Mouse (Mus musculus): Measurements from ENCODE around the gene Pim2. TPM values are rescaled to one million over a fixed set of nuclear protein-coding genes. Genes with fewer than 3 reads are reported as not detected.

The Pim2 gene
- 4.7 and 5.1 TPM in 2 replicates for polyA plus RNA-seq (2015; fragmentation: Nextera tagmentation; extraction: Ambion mirVana)

DNA sequence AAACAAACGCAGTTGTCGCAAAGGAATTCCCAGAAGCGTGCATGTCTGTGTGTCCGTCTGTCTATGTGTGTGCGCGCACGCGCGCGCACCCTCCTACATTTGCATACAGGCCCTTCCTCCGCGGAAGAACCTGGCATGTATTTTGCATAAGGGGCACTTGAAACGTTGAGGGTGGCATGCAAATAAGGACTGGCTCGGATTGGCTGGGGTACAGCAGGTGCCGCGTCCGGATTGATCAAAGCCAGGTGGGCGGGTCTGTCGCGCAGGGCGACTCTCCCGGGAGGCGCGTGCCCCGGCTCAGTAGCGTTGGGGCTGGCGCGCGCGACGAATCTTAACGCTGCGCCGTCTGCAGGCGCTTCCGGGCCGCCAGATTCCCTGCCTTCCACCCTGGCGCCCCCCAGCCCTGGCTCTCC, at the start of gene Pim2:
Gene Pim2, plus strand, starts transcription at position 256 of the 413 bp plus-strand sequence.

DNA sequence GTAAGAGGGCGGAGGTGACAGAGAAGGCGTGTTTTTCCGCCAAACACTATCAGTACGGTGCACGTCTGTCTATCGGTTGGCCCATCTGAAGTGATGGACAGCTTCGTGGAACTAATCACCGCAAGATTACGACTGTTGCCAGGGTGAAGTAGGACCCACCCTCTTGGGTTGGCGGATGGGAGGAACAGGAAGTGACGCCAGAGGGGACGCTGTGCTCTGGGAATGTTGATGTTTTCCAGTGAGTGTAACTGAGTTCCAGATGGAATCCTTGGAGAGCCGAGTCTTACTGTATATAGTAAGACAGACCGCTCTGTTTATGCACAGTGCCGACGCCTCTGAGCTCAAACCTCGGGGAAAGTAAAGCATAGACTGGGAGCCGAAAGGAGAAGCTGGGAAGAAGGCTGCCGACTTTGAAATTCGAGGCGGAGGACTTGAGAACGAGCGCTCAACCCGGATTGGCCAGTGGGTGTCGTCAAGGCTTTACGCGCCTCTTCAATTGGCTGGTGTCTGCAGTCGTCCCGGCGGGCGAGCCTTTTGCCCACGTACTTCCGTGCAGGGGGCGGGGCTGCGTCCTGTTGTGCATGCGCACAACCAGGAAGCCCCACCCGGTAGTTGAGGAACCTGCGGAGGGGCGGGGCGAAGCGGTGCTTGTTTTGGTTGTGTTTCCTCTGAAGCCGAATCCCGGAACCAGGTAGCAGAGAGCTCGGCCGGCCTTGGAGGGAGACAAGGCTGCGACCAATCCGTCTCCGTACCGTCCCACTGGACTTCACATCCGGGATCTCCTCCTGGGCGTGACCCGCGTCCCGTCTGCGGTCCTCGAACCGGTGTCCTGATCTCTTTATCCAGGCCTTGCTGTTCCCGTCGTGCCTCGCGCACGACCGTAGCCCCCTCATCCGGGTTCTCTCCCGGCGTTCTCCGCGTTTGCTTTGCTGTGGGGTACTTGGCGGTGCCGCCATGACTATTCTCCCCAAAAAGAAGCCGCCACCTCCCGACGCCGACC, 36.6 kb upstream of the Pim2 start, which contains the start of gene Otud5:
Gene Otud5, plus strand, starts transcription at position 202 of the 1,000 bp plus-strand sequence.

DNA sequence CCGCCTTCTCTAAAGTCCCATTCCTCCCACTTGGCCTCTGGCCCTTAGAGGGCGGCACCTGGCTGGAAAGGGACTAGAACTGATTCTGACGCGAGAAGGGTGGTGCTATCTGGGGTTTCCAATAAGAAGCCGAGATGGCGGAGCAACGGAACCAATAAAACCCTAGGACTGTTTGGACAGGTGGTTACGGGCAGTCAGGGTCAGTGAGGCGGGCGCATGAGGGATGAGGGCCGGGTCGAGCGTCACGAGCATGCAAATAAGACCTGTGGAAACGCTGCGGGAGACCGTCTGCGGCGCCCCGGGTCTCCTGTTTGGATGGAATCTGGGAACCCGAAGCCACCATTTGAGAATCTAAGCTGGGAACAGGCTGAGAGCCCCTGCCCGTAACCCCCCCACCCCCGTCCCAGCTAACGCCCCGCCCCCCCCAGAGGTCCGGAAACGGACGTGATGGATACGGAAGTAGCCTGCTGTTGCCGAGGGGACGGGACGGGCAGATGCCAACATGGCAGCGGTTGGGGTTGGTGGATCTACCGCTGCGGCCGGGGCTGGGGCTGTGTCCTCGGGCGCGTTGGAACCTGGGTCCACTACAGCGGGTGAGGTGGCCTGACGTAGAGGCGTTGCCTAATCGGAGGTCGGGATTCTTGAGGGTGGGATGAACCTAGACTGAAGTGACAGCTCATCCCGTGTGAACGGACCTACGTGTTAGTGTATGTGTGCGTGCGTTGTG, 5.9 kb downstream of the Pim2 start, which contains the start of gene Slc35a2:
Gene Slc35a2, plus strand, starts transcription at position 188 of the 727 bp plus-strand sequence.

DNA sequence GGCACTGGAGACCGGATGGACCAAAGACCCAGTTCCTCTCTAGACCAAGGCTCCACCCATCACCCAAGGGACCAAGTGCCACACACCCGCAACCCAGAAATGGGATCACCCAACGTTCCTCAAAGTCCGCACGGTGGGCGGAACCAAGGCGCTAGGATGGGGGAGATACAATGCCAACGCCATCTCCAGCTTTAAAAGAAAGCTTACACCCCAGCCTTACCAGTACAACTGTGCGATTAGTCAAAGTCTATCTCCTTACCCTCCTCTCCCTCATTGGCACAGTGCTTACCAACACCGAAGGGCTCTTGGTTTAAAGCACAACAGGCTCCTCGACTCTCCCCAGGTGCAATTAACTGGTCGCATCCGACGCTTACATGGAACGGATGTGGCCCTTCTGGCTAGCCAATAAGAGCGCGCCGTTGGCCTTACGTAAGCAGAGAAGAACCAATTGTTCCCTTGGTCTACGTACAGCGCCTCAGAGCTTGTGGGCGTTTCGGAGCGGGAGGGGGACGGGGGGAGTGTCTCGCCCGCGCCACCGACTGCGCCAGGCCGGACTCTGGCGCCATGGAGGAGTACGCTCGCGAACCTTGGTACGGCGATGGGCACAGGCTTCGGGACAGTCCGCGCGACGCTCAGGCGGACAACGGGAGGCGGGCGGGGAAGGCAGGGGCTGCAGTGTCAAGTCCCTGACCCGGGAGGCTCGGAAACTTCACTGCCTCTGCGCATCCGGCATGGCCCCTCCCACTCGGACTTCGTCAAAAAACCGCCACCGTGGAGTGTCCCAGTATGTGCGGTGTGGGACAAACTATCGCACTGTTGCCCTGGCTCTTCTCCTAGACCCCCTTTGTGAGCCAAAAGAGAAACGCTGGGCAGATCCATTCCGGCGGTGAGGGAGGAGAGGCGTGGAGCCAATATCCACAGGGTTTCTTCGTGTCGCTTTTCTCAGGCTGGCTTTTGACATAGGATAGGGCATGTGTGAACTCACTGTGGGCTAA, 21.1 kb downstream of the Pim2 start, which contains the start of the genes Pqbp1 and Timm17b:
Gene Pqbp1, minus strand, starts transcription at position 390 of the 995 bp plus-strand sequence.
Gene Timm17b, plus strand, starts transcription at position 478 of the 995 bp plus-strand sequence.

DNA sequence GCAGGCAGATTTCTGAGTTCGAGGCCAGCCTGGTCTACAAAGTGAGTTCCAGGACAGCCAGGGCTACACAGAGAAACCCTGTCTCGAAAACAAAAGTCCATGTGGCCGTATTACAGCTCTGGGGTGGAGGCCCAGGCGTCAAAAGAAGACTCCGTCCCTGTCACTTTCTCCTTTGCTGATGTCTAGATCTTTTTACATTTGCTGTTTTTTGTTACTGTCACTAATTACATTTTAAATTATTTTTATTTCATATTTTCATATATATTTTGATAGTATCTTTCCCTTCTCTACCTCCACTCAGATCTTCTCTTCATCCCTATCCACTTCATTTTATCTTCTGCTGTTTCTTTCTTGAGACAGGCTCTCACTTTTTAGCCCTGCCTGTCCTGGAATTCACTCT, 29.7 kb downstream of the Pim2 start, which contains the start of gene Gm10491:
Gene Gm10491, minus strand, starts transcription at position 101 of the 400 bp plus-strand sequence.

DNA sequence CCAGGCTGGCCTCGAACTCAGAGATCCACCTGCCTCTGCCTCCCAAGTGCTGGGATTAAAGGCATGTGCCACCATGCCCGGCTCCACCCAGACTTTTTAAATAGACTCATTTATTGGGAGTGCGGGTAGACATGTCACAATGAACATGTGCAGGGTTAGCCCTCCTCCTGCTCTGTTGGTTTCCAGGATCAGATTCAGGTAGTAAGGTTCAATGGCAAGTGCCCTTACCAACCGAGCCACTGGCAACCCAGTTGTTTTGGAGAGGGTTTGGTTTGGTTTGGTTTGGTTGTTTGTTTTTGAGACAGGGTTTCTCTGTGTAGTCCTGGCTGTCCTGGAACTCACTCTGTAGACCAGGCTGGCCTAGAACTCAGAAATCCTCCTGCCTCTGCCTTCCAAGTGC, 31.2 kb downstream of the Pim2 start, which contains the start of gene Gm10490:
Gene Gm10490, plus strand, starts transcription at position 301 of the 400 bp plus-strand sequence.

DNA sequence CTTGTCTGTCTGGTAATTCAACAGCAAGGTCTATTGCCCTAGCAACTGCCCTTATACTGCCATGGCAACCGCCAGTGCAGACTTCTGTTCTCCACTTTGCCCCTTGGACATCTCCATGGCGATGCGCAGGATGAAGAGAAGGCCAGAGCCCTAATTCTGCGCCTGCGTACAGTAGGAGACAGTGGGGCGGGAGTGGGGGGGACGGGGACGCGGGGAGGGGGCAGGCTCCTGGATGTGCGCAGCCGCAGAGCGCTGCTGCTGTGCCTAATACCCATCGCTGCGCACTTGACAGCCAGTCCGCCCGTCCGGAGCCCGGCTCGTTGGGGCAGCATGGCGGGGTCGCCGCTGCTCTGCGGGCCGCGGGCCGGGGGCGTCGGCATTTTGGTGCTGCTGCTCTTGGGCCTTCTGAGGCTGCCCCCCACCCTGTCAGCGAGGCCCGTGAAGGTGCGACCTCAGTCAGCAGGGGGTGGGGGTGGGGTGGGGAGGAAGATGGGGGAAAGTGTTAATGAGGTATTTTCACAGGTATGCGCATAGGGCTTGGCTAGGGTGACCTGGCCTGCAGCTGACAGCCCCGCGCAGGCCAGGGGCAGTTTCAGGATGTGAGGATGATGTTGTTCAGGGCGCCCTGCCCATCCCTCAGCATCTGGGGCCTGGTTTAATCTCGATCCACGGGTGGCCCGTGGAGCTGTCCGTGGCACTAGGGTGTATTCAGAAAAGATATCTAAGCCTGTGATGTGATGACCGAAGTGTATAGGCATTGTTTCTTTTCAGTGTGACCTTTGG, 41.7 kb downstream of the Pim2 start, which contains the start of gene Pcsk1n:
Gene Pcsk1n, plus strand, starts transcription at position 222 of the 783 bp plus-strand sequence.

DNA sequence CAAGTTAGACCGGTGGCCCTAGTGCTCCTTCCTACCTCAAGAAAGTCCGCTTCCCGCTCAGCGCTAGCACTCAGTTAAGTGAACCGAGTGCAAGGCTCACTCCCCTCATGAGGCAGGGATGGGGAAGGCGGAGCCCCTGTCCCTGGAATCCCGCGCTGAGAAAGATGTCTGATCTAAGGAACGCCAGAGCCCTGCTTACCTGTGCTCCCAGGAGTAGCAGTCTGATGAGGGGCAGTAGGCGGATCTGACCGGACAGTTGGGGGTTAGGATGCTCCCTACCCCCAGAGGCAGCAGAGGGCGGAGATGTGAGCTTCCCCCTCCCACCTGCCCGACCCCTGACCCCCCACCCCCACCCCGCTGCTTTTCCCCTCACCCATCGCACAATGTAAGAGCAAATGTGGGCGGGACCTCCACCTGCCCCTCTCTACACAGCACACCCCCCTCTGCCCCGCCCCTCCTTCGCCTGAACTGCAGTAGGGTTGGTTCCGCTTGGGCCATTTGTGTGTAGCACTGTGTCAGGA, 50.3 kb downstream of the Pim2 start, which contains the start of gene Eras:
Gene Eras, minus strand, starts transcription at position 338 of the 521 bp plus-strand sequence.

Other genes starting within 250 kb of the Pim2 start
- gene Syp, start 239.8 kb upstream of the Pim2 start, polyA plus RNA-seq (2015; fragmentation: Nextera tagmentation; extraction: Ambion mirVana), result 0.69 and 0.79 TPM in 2 replicates
- gene Prickle3, start 221.0 kb upstream of the Pim2 start, polyA plus RNA-seq (2015; fragmentation: Nextera tagmentation; extraction: Ambion mirVana), result 6.8 and 7.8 TPM in 2 replicates
- 303 and 319 TPM in 2 replicates for gene Plp2, start 206.9 kb upstream of the Pim2 start, polyA plus RNA-seq (2015; fragmentation: Nextera tagmentation; extraction: Ambion mirVana)
- 0.47 and 0.53 TPM in 2 replicates for gene Magix, start 197.0 kb upstream of the Pim2 start, polyA plus RNA-seq (2015; fragmentation: Nextera tagmentation; extraction: Ambion mirVana)
- 19.2 and 20.6 TPM in 2 replicates for gene Gpkow, start 181.1 kb upstream of the Pim2 start, polyA plus RNA-seq (2015; fragmentation: Nextera tagmentation; extraction: Ambion mirVana)
- gene Wdr45, start 163.9 kb upstream of the Pim2 start, polyA plus RNA-seq (2015; fragmentation: Nextera tagmentation; extraction: Ambion mirVana), result 23.7 and 30.3 TPM in 2 replicates
- 0.61 TPM in 1 of 2 replicates, not detected in the other for gene Gm45208, start 156.0 kb upstream of the Pim2 start, polyA plus RNA-seq (2015; fragmentation: Nextera tagmentation; extraction: Ambion mirVana)
- 38.2 and 41.3 TPM in 2 replicates for gene Praf2, start 149.8 kb upstream of the Pim2 start, polyA plus RNA-seq (2015; fragmentation: Nextera tagmentation; extraction: Ambion mirVana)
- gene Ccdc120, start 127.4 kb upstream of the Pim2 start, polyA plus RNA-seq (2015; fragmentation: Nextera tagmentation; extraction: Ambion mirVana), result 9.0 and 10.0 TPM in 2 replicates
- gene Tfe3, start 115.7 kb upstream of the Pim2 start, polyA plus RNA-seq (2015; fragmentation: Nextera tagmentation; extraction: Ambion mirVana), result 21.3 and 23.4 TPM in 2 replicates
- 19.2 and 23.6 TPM in 2 replicates for gene Gripap1, start 88.5 kb upstream of the Pim2 start, polyA plus RNA-seq (2015; fragmentation: Nextera tagmentation; extraction: Ambion mirVana)
- gene Kcnd1, start 56.0 kb upstream of the Pim2 start, polyA plus RNA-seq (2015; fragmentation: Nextera tagmentation; extraction: Ambion mirVana), result 0.98 and 1.4 TPM in 2 replicates
- 23.4 and 24.7 TPM in 2 replicates for gene Otud5, start 36.9 kb upstream of the Pim2 start, polyA plus RNA-seq (2015; fragmentation: Nextera tagmentation; extraction: Ambion mirVana)
- 33.6 and 37.9 TPM in 2 replicates for gene Slc35a2, start 5.8 kb downstream of the Pim2 start, polyA plus RNA-seq (2015; fragmentation: Nextera tagmentation; extraction: Ambion mirVana)
- 64.1 and 69.9 TPM in 2 replicates for gene Pqbp1, start 21.0 kb downstream of the Pim2 start, polyA plus RNA-seq (2015; fragmentation: Nextera tagmentation; extraction: Ambion mirVana)
- gene Timm17b, start 21.1 kb downstream of the Pim2 start, polyA plus RNA-seq (2015; fragmentation: Nextera tagmentation; extraction: Ambion mirVana), result 98.1 and 101 TPM in 2 replicates
- not detected in 2 replicates for gene Gm10491, start 29.6 kb downstream of the Pim2 start, polyA plus RNA-seq (2015; fragmentation: Nextera tagmentation; extraction: Ambion mirVana)
- gene Gm10490, start 31.3 kb downstream of the Pim2 start, polyA plus RNA-seq (2015; fragmentation: Nextera tagmentation; extraction: Ambion mirVana), result not detected in 2 replicates
- gene Pcsk1n, start 41.6 kb downstream of the Pim2 start, polyA plus RNA-seq (2015; fragmentation: Nextera tagmentation; extraction: Ambion mirVana), result 0.71 and 0.74 TPM in 2 replicates
- not detected in 2 replicates for gene Eras, start 50.3 kb downstream of the Pim2 start, polyA plus RNA-seq (2015; fragmentation: Nextera tagmentation; extraction: Ambion mirVana)
- gene Hdac6, start 69.6 kb downstream of the Pim2 start, polyA plus RNA-seq (2015; fragmentation: Nextera tagmentation; extraction: Ambion mirVana), result 9.2 and 9.7 TPM in 2 replicates
- gene Gata1, start 99.8 kb downstream of the Pim2 start, polyA plus RNA-seq (2015; fragmentation: Nextera tagmentation; extraction: Ambion mirVana), result 0.19 and 0.42 TPM in 2 replicates
- not detected in 2 replicates for gene Glod5, start 140.2 kb downstream of the Pim2 start, polyA plus RNA-seq (2015; fragmentation: Nextera tagmentation; extraction: Ambion mirVana)
- gene Suv39h1, start 196.5 kb downstream of the Pim2 start, polyA plus RNA-seq (2015; fragmentation: Nextera tagmentation; extraction: Ambion mirVana), result 13.4 and 15.2 TPM in 2 replicates
- gene Was, start 212.2 kb downstream of the Pim2 start, polyA plus RNA-seq (2015; fragmentation: Nextera tagmentation; extraction: Ambion mirVana), result 0.46 and 0.93 TPM in 2 replicates

Measured in urinary bladder, postnatal 0 days (tissue).